Mouse (Mus musculus) layer of hippocampus, postnatal 10 days (tissue): ENCODE results near the gene Omp. TPM values are rescaled to one million over a fixed set of nuclear protein-coding genes. Genes with fewer than 3 reads are reported as not detected.

Source experiments
- DNase-seq, 2 experiments: peaks; one replicate each; pipeline ENCODE4 v3.0.0; 2021; ENCODE audit warnings: low spot score in 2 of 2
- total RNA-seq, 2 experiments: library from RNA; stranded (reverse); gene quantifications; 2 replicates each; pipeline ENCODE4 v1.2.3; 2021

The Omp gene
- total RNA-seq, 2 experiments from 2014 or later, result 1.5 to 1.8 TPM

DNA sequence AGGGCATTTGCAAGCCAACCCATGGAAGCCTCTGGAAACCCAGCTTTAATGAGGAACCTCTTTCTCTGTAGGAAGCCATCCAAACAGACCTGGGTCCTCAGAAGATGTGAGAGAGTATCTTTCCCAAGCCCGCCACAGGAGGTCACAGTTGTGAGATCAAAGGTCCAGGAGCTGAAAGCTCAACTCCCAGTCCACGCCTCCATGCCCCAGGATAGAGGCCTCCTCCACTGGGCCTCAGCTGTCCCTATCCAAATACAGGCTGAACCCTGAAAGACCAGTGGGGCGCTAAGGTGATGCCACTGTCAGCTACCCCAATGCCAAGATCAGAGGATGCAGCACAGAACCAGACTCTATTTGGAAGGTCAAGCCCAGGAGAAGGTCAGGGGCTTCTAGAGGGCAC is 2.7 kb downstream of the Omp start:
- DNase-seq, result no peak

DNA sequence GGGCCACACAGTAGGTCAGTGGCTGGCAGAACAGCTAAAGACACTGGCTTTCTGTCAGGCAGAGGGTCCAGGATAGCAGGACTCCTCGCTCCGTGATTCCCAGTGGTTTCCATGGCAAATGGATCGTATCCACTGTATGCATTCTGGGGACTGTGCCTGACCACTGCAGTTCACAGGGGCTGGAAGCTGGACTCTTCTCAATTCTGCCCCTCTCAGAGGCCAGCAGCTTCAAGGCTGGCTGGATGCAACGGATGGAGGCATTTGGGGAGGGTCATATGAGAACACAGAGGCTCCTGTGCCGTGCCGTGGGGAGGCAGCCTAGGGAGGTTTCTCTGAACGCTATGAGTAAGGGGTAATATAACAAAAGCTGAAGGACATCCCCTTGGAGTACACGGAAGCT is 3.1 kb downstream of the Omp start:
- no peak for DNase-seq

DNA sequence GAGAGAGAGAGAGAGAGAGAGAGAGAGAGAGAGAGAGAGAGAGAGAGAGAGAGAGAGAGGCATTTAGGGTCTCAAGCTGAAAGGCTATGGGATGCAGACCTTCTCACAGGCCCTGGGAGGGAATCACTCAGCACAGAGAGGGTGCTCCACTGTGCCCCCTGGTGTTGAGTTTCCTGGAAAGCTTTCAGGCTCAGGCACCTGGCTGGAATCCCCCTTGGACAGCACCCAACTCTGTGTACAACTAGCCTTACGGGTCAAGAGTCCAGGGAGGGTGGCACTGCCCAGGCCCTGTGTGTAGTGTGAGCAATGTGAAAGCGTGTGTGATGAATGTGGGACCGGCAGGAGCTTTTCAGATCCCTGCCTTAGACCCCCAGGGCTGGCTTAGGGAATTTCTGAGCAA is 4.1 kb downstream of the Omp start:
- DNase-seq, result peak; percentile 50 to 52

DNA sequence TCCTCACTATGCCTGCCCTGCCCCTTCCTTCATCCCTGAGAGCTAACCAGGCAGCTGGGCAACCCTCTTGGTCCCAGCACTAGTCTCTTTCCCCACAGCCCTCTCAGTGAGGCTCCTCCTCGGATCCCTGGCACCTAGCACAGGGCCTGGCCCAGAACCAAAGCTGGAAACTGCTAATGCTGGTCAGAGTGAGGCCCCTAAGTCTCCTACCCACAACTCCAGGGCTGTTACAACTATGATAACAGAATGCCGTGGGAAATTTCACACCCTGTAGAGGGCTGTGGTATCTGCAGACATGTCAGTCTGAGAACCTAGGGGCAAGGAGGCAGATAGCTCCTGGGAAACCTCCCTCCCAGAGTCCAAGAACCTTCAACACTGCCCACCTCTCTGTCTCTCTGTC is 4.7 kb downstream of the Omp start:
- DNase-seq, result peak in 1 of 2 experiments; percentile 36

DNA sequence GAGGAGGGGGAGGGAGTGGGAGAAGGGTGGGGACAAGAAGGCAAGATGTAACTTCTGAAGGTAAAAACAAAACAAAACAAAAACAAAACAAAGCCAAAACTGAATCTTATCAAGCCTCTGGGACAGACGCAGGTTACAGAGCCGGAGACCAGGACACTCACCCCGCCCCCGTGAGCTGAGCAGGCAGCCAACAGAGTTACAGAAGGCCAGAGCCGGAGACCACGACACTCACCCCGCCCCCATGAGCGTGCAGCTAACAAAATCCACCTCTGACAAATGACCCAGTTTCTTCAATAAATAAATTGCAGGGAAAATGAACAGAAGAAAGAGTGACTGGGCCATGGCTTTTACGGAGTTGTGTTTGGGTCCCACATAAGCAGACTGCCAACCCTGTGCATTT is 6.1 kb downstream of the Omp start:
- DNase-seq, result no peak

DNA sequence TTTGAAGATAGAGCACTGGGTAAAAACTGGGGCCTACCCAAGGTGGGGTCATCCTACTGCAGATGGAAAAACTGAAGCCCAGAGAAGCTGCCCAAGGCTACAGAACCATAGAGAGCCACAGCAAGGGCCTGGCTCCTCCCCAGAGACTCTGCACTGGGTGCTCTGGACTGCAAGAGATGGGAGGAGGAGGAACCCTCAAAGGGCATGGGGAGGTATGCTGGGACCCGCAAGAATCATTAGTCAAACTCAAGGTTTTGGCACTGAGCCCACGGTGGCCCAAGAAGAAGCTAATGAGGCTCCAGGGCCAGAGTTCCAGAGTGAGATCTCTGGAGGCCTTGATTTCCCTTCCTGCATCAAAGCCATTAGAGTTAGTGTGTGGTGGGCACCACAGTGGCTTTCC is 7.3 kb downstream of the Omp start:
- DNase-seq, result no peak

DNA sequence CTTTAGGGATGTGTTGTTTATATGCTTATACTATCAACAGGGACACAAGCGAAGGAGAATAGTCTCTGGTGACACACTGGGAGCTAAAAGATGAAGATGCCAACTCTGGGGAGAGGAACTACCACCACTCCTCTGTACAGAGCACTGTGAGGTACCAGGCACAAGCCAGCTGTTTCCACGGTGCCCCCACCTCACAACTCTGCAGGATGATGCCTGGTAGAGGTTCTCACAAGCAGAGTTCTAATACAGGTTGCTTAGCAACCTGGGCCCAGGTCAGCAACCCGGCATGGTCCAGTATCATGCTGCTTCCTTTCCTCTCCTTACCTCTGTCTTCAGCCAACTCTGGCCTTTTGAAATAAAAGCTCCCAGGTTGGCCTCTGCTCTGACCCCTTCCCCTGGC is 7.7 kb downstream of the Omp start:
- DNase-seq, result no peak

DNA sequence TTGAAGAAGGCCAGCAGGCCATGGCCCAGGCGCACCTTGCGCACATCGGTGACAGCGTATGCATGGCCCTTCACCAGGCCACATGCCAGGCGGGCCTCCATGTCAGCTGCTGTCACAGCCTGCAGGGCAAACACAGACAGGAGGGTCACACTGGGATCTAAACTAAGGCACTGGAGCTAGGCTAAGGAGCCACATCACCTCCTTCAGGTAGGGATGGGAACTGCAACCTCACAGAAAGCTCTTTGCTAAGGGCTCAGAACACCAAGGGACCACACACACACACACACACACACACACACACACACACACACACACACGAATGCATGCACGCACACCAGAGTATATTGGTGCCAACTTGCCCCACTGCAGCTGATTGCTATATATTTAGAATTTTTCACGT is 13.6 kb downstream of the Omp start:
- DNase-seq, result no peak

DNA sequence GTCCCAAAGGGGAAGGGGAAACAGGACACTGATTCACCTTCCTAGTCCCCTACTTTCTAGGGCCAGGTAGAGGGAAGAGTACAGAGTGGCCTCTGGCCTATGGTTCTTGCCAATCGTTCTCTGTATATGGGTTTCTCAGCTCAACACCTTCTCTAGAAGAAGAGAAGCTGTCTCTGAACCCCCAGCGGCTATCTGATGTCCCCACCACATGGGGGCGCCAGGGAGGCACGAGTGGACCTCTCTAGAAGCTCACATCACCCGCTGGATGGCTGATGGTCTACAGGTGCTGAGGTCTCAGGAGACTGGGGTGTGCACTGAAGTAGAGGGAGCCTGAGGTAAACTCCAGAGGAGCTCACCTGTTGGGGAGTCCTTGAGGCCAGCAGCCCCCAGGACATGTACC is 19.8 kb downstream of the Omp start:
- DNase-seq, result no peak

DNA sequence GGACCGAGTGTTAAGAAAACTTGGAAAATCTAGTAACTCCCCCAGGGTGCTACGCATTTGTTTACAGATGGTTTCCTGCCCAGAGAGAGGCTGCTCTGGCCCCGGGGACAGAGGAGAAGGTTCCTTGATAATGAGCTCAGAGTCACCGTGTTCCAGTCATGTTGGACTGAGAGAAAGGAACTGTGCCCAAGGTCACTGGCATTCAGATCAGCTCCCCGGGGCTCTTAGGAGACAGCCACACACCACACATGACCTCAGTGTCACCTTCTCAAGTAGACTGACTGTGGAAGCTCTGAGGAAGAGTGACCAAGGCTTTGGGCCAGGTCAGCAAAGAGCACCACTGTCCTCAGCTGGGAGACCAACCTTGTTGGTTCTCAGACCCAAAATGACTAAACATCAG is 20.6 kb downstream of the Omp start:
- DNase-seq, result no peak

DNA sequence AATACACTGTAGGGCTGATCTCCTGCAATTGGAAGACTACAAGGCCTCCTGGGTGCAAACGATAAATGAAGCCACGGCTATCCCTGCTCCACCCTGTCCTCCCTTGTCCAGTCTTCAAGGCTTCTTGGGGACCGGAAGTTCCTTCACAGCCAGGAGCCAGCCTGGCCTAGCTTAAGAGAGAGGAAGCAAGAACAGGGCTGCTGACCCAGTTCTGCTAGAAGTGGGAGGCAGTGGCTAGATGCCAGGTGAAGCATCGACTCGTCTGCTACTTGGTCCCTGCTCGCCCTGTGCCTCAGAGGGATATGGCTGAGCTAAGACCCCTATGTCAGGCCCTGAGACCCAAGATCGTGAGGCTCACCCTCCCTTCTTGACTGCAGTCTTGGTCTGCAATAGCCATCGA is 23.6 kb downstream of the Omp start:
- DNase-seq, result no peak

DNA sequence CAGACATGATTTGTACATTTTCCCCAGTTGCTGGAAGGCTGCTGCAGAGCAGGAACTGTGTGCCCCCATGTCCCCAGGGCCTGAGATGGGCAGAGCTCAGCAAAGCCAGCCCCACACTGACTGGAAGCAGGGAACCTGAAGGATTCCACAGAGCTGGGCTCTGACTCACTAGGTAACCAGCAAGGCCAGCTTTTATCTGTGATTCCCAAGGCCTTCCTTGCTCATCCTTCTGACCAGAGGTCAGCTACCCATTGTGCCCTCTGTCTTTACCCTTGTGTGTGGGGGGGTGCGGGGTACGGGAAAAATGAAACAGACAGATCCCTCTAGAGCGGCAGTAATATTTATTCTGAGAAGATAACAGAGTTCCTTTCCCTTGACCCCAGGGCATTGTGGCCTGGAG is 24.1 kb downstream of the Omp start:
- DNase-seq, result no peak

DNA sequence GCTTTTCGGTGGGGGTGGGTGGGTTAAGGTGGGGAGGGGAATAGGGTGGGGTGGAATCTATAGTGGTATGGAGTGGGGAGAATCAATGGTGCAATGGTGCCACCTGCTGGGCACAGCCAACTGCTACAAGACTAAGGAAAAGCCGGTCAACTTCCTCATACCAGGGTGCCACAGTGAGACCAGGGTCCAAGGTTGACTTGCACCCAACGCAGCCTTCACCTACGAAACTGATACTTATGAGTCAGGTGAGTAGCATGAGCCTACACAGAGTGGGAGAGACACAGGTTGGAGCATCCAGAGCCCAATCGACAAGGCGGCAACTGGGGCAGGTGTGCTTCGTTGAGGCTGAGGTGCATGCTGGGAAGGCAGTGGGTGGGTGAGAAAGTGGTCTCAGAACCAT is 25.0 kb downstream of the Omp start:
- DNase-seq, result peak; percentile 81 to 83

DNA sequence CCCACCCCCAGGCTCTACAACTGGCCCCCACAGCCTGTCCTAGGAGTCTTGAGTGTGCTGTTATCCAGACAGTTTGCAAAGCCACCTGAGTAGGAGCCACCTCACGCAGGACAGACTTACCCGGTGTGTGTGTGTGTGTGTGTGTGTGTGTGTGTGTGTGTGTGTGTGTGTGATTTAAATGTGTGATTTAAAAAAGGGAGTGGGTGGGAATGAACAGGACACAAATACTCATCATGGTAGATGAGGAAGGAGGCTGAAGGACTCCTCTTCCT is 25.4 kb downstream of the Omp start:
- DNase-seq, result no peak

DNA sequence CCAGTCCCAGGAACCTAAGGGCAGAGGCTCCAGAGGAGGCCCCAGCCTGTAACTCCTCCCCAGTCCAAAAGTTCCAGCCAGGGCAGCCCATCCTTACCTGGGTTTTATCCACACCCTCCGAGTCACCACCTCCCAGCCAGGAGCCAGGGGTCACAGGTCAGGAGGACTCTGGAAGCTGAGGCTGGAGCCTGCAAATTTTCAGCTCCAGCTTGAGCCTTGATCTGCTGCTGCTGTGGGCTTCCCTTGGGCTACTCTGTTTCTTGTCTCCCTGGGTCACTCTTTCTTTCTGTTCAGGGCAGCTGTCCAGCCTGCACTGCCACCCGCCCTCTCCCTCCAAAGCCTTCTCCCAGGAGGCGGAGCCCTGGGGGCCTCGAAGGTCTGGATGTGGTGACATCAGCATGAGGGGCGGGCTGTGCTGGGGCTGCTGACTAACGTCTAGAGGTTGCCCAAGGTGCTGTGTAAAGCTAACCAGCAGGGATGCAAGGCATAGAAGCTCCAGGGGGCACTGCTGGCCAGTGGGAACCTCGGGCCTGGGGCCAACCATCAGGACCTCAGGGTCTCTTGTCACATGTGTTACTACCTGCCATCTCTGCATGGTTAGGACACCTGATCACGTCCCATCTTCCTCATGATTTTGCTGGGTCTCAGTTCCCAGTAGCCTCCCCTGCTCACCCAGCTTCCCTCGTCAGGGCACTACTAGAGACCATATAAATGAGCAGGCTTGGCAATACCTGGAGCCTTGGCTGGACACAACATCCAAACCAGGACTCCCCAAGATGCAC is 25.9 kb downstream of the Omp start, which contains the start of gene Myo7a:
TSS of gene Myo7a (minus strand) at position 346 of the 782 bp plus-strand sequence.
- no peak for DNase-seq

DNA sequence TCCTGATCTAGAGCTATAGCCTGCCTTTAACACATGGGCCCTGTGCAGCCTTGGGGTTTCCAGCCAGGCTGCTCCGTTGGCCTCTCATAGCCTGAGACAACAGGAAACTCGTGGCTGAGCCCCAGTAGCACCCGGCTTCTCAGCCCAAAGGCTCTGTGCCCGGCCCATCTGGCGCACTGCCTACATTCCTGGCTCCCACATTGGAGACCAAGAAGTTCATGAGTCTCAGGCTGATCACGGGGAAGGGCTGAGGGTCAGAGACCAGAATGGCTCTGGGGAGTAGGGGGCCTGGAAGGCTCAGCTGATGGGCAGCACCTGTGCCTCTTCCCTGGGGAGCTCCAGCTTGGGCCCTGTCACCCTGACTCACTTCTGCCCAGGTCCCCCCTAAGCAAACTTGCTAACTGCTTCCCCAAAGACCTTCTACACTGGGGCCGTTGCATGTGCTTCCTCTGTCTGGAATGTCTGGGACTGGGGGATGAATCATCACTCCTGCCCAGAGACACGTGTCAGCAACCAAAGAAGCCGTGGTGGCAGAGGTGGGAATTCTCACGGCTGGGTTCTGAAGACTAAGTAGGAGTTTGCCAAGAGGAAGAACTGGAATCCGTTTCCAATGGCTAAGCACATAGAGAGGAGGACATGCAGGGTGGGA is 28.2 kb downstream of the Omp start:
- peak; percentile 50 to 51 for DNase-seq

DNA sequence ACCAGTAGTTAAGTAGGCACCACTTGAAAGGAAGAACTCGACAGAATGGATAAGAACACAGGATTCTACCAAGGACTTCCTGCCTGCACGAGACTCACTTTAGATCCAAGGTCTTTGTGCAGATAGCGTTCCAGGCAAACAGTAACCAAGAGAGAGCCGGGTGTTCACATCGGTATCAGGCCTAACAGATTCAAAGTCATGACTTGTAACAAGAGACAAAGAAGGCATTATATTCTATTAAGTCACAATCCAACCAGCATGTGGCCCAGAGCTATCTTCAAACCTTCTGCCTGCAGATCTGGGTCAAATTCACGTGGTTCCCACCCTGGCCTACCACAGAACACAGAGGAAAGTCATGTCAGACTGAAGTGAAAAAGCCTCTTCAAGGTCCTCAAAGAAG is 30.6 kb downstream of the Omp start:
- no peak for DNase-seq

DNA sequence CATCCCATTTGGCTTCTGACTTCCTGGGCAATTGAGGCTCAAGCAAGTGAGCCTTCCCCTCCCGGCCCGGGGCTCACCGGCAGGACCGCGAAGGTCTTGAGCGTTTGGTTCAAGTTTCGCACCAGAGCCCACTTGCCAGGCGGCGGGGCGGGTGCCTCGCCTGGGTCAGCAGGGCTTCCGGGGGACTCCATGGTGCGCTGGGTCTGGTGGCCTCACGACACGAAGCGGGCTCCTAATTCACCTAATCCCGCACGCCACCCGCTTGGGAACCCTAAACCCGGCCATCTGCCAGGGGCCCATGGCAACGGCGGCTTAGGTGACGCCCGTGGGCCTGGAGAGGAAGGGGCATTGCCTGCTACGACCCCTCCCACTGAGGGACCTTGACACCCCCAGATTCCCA is 34.1 kb downstream of the Omp start:
- DNase-seq, result no peak

DNA sequence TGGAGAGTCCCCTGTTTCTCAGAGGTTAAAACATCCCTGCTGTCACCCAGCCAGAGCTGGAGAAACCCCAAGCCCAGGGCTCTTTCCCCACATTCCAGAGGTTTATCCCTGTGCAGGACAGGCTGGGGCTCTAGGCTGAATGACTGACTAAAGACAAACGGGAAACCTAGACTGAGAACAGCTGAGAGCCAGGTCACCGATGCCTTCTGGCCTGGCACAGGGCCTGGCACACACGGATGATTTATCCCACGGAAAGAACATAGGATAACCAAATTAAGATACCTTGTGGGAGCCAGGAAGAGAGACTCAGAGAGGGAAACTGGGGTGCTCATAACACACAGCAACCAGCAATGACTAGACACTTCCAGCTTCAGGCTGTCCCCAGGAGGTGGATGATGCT is 35.5 kb downstream of the Omp start:
- no peak for DNase-seq

DNA sequence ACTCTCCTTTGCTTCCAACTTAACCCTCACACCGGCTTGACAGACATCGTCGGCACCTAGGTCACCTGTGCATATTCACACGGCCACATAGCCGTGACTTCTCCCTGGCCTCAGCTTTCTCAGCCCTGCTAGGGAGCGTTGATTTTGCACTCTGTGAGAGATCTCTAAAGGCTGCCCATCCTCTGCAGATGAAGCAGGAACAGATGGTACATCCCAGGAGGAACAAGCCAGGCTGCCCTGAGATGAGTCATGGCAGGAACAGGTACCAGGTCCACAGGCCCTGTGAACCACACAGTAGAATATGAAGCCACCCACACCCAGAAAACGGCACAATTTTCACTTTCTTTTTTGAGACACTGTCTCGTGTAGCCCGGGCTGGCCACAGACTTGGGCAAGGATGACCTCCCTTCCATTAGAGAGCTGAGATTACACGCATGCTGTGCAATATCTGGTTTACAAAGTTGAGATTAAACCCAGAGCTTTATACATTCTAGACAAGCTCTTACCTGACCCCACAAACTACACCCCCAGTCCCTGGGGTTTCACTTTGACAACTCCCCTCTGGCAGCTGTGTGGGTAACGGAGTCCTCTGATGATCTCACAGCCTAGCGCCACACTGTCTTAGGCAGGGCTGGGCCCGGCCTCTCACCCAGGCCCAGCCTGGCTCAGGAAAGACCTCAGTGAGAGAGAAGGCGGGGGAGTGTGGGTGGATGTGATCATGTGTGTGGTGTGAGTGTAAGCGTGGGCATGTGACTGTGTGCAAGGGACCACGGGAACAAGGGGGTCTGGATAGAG is 36.5 kb downstream of the Omp start:
- no peak for DNase-seq

DNA sequence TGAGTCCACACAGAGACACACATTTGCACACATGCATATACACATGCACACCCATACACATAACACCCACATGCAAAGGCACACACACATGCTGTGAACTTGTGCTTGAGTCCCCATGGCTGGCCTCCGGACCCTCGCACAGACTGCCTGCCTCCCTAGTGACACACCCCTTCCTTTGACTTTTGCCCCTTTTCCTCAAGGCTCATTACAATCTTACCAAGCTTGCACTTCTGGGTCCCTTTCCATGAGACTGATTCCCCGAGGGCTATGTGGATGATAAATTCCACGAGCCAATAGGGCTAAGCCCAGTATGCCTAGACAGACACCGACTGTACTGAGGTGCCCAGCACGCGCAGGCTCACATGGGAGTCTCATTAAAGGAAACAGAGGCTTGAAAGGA is 39.0 kb downstream of the Omp start:
- no peak for DNase-seq
